Mouse (Mus musculus) liver, postnatal 0 days (tissue): ENCODE data around the gene Dab1. TPM values are rescaled to one million over a fixed set of nuclear protein-coding genes. Genes with fewer than 3 reads are reported as not detected.

ENCODE experiments used
- ATAC-seq: fragments of 200-750 bp; cut with Nextera tagmentation; 2 replicates; pipeline ENCODE4 v1.8.0; 2017; ENCODE audit warnings: mild to moderate bottlenecking, moderate library complexity
- DNase-seq: peaks from one replicate; pipeline ENCODE4 v3.0.0-alpha.2; 2016
- H3K27ac ChIP-seq: fragments of 300-500 bp; sonication (generic); 2 replicates; pipeline ENCODE4 v1.5.1; 2014; ENCODE audit warnings: antibody characterized with exemption, moderate library complexity, mild to moderate bottlenecking, low read depth
- H3K27me3 ChIP-seq: fragments of 300-500 bp; sonication (generic); 2 replicates; pipeline ENCODE4 v1.6.1; 2014; ENCODE audit warnings: low read length, control low read depth, mixed read lengths; ENCODE audit not compliant: insufficient read depth
- H3K36me3 ChIP-seq: fragments of 300-500 bp; sonication (generic); replicated peaks from 2 replicates; pipeline ENCODE4 v1.6.1; 2014; ENCODE audit warnings: mild to moderate bottlenecking, control low read depth, low read length, moderate library complexity, mixed read lengths; ENCODE audit not compliant: insufficient read depth
- H3K4me1 ChIP-seq: fragments of 300-500 bp; sonication (generic); 2 replicates; pipeline ENCODE4 v1.6.1; 2014; ENCODE audit warnings: antibody characterized with exemption, mild to moderate bottlenecking, control low read depth; ENCODE audit not compliant: insufficient read depth
- H3K4me2 ChIP-seq: fragments of 300-500 bp; sonication (generic); 2 replicates; pipeline ENCODE4 v1.6.1; 2014; ENCODE audit warnings: low read depth, mild to moderate bottlenecking, low read length, moderate library complexity, mixed read lengths
- H3K4me3 ChIP-seq: fragments of 300-500 bp; sonication (generic); 2 replicates; pipeline ENCODE4 v1.5.1; 2014; ENCODE audit warnings: low read depth, low read length
- H3K9ac ChIP-seq: fragments of 300-500 bp; sonication (generic); replicated peaks from 2 replicates; pipeline ENCODE4 v1.6.1; 2014; ENCODE audit warnings: mild to moderate bottlenecking, moderate library complexity
- H3K9me3 ChIP-seq: fragments of 300-500 bp; sonication (generic); 2 replicates; pipeline ENCODE4 v1.6.1; 2016; ENCODE audit warnings: mild to moderate bottlenecking, control low read depth, low read length, mixed read lengths
- CTCF ChIP-seq: sonication (generic); IDR thresholded peaks from 2 replicates; pipeline ENCODE4 v1.5.1; 2016; ENCODE audit warnings: antibody characterized with exemption, low read depth
- EP300 ChIP-seq: IDR thresholded peaks from 2 replicates; pipeline ENCODE4 v1.6.1; 2016; ENCODE audit warnings: antibody characterized with exemption, low read depth, mild to moderate bottlenecking
- WGBS: fragments of 180-500 bp; shearing (Covaris S2); extraction: QIAGEN DNeasy Blood & Tissue Kit; methylation state at CpG from one replicate; pipeline ENCODE4 v1.1.7; 2014; ENCODE audit not compliant: insufficient replicate concordance; 5-methylcytosine and 5-hydroxymethylcytosine counted together
- polyA plus RNA-seq: library from polyadenylated mRNA; unstranded; fragments of >200 nt; fragmentation: Nextera tagmentation; extraction: Ambion mirVana; gene quantifications from 2 replicates; pipeline ENCODE4 v1.2.1, GENCODE M21; 2015

Gene Dab1
- polyA plus RNA-seq, 1 experiment from 2014 or later: 1.1 TPM

DNA sequence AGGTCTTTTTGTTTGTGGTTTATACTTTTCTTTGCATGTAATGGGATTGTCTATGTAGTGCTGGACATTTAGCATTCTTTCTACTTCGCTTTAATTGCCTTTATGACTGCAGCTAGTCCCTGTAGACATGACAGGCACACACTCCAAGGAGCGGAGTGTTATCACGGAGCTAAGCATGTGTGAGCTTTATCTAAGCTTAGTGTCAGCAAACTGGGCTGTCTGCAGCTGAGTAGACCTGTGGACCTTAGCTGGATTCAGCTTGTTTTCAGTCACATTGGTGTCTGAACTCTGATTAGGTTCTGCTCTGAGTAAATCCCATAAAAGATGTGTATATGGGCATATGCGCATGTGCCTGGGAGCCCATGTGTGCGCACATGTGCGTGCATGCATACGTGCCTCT lies 810.0 kb downstream of the Dab1 start:
- H3K4me2 ChIP-seq: no peak overlapping the region
- H3K9me3 ChIP-seq: no peaks in the 10 kb centered on the region
- no peaks in the 10 kb centered on the region for H3K27me3 ChIP-seq
- no peaks in the 10 kb centered on the region for H3K36me3 ChIP-seq
- no peak overlapping the region for H3K4me3 ChIP-seq
- no peak for DNase-seq
- WGBS: 80% methylated on average over 7 of the region's 7 CpGs
- TF ChIP-seq EP300 (no peak), CTCF (no peak)
- H3K9ac ChIP-seq: no peak overlapping the region
- no peak for ATAC-seq
- H3K27ac ChIP-seq: no peak overlapping the region
- H3K4me1 ChIP-seq: no peaks in the 10 kb centered on the region

DNA sequence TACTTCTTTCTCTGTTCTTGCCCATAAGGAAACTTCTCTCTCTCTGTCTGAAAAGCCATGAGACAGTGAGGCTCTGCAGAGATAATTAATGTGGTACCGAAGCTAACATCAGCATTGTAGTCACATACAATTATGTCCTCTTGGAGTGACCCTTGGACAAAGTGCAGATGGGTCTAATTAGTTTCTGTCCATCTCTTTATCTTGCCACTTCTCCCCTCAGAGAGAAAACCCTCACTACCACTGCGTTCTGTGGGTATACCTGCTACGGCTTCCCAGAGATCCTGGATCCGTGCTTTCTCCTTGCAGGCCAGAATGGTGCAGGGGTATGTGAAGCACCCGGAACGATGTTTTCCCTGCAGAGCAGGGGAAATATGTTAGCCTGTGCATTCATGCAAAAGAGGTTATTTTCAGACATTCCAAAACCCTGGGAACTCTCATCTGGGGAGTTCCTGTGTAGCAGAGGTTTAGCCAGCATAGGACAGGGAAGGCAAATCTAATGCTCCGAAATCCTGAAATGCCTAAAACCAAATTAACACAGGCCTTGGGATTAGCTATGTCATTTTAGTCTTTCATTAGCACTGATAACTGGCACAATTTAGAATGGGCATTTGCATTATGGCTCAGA lies 812.2 kb downstream of the Dab1 start:
- Histone ChIP-seq H3K4me3 (no peak overlapping the region), H3K4me1 (no peaks in the 10 kb centered on the region), H3K9ac (no peak overlapping the region), H3K4me2 (no peak overlapping the region), H3K36me3 (no peaks in the 10 kb centered on the region), H3K27me3 (no peaks in the 10 kb centered on the region), H3K9me3 (no peaks in the 10 kb centered on the region), H3K27ac (no peak overlapping the region)
- DNase-seq: no peak
- no peak for ATAC-seq
- no peak for TF ChIP-seq EP300
- no peak for TF ChIP-seq CTCF
- WGBS: 78% methylated on average over 7 of the region's 7 CpGs

DNA sequence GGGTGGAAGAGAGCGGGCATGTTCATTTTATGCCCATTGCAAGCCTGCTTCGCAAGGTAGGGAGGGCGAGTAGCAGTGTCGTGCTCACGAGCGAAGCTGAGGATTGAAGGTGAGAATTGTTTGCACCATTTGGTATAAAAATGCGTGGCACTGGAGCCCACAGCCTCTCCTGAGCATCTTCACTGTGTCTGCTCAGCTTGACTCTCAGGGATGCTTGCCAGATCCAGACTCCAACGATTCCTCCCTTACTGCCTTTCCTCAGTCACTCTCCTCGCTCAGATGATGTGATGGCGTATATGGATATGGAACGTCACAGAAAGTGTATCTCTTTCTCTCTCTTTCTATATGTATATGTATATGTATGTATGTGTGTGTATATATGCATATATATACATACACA lies 813.0 kb downstream of the Dab1 start:
- Histone ChIP-seq H3K27me3 (no peaks in the 10 kb centered on the region), H3K36me3 (no peaks in the 10 kb centered on the region), H3K4me1 (no peaks in the 10 kb centered on the region), H3K9me3 (no peaks in the 10 kb centered on the region), H3K4me3 (no peak overlapping the region), H3K27ac (no peak overlapping the region), H3K4me2 (no peak overlapping the region), H3K9ac (no peak overlapping the region)
- DNase-seq (no peak), ATAC-seq (no peak)
- TF ChIP-seq EP300 (no peak), CTCF (no peak)
- WGBS: 84% methylated on average over 11 of the region's 11 CpGs

DNA sequence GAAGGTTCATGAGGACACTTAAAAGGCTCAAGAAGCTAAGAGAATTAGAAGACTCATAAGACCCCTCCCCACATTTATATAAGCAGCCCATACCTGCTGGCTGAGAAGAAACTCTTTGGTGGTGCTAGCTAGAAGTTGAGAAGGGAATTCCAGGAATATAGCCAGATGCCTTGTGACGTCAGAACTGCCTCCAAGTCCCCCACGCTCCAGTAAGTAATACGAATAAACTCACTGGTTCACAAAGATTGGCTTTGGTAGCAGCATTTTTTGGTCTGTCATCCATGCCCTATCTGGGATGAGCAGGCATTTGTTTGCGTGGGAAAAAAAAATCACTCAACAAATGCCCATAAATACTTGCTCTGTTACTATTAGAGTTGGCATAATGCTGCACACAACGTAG lies 816.6 kb downstream of the Dab1 start:
- DNase-seq (no peak), ATAC-seq (no peak)
- Histone ChIP-seq H3K27ac (no peak overlapping the region), H3K4me2 (no peak overlapping the region), H3K4me1 (no peaks in the 10 kb centered on the region), H3K27me3 (no peaks in the 10 kb centered on the region), H3K36me3 (no peaks in the 10 kb centered on the region), H3K4me3 (no peak overlapping the region), H3K9ac (no peak overlapping the region), H3K9me3 (no peaks in the 10 kb centered on the region)
- no peak for TF ChIP-seq EP300
- no peak for TF ChIP-seq CTCF
- WGBS: 73% methylated on average over 5 of the region's 5 CpGs

DNA sequence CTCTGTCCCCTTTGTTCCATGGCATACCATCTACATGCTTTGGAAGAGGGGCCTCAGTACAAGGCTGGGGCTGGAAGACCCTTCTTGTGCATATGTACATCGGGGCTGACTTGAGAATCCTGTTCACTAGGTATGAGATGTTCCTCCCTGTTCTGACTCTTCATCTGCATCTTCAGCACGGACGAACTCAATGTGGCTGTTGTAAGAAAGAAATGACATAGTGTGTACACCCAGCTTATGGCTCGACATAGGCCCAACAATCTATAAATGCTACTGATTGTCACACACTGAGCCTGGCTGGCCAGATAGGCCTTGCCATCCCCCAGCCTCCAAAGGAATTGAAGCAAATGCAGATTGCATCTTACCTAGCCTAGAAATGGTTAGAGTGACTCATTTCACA lies 817.3 kb downstream of the Dab1 start:
- no peak for TF ChIP-seq EP300
- no peak for TF ChIP-seq CTCF
- WGBS: 75% methylated on average over 4 of the region's 4 CpGs
- H3K9me3 ChIP-seq: no peaks in the 10 kb centered on the region
- no peak overlapping the region for H3K4me2 ChIP-seq
- DNase-seq (no peak), ATAC-seq (no peak)
- H3K9ac ChIP-seq: no peak overlapping the region
- H3K27ac ChIP-seq: no peak overlapping the region
- no peaks in the 10 kb centered on the region for H3K27me3 ChIP-seq
- no peaks in the 10 kb centered on the region for H3K36me3 ChIP-seq
- no peak overlapping the region for H3K4me3 ChIP-seq
- no peaks in the 10 kb centered on the region for H3K4me1 ChIP-seq

DNA sequence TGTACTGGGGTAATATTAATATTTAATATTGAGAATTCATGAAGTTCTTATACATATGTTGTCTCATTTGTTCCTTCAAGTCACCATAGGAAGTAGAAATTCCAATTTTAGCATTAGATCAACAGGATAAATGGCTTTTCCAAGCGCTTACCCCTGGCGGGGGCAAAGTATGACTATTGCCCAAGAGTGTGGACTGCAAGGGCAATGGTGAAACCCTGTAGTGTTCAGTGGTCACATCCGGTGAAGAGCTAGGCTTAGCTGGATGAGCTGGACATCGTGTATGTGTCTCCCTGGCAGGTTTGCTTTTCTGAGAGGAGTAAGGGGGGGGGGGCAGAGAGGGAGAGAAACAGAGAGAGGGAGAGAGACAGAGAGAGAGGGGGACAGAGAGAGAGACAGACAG lies 819.6 kb downstream of the Dab1 start:
- Histone ChIP-seq H3K9me3 (no peaks in the 10 kb centered on the region), H3K36me3 (no peaks in the 10 kb centered on the region)
- DNase-seq: peak; percentile 44

DNA sequence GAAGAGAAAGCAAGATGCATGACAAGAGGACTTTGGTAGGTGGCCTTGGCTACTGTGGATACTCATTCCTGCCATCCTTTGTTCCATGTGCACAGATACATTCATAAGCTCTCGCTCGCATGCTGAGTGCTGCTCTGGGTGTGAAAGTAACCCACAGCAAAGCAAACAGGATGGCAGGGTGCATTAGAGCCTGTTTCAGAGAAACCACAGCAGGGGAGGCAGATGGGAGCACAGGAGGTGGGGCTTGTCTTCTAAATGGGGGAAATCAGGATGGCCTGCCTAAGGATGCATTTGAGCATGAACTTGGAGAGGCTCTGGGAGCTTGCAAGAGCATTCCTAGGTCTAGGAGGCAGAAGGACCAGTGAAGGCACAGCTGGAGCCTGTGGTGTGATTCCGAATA lies 820.5 kb downstream of the Dab1 start:
- Histone ChIP-seq H3K9ac (no peak overlapping the region), H3K4me3 (no peak overlapping the region), H3K27me3 (no peaks in the 10 kb centered on the region), H3K27ac (no peak overlapping the region), H3K9me3 (no peaks in the 10 kb centered on the region), H3K4me2 (no peak overlapping the region), H3K36me3 (no peaks in the 10 kb centered on the region), H3K4me1 (no peaks in the 10 kb centered on the region)
- WGBS: 69% methylated on average over 3 of the region's 3 CpGs
- DNase-seq (no peak), ATAC-seq (no peak)
- no peak for TF ChIP-seq EP300
- no peak for TF ChIP-seq CTCF

More for the DNA sequence above, 819.6 kb downstream of the Dab1 start:
- Histone ChIP-seq H3K4me1 (no peaks in the 10 kb centered on the region), H3K27ac (no peak overlapping the region), H3K4me2 (no peak overlapping the region), H3K27me3 (no peaks in the 10 kb centered on the region), H3K4me3 (no peak overlapping the region), H3K9ac (no peak overlapping the region)
- WGBS: 64% methylated on average over 4 of the region's 4 CpGs
- TF ChIP-seq EP300: no peak
- TF ChIP-seq CTCF: no peak
- peak; percentile 81 for ATAC-seq
